Mouse (Mus musculus) neural tube, embryonic 11.5 days (tissue): ENCODE data around the gene Lrrc61. TPM values are rescaled to one million over a fixed set of nuclear protein-coding genes. Genes with fewer than 3 reads are reported as not detected.
A peak's percentile ranks its signal among the peaks of the same experiment; 100 is the strongest.

Experiments
- ATAC-seq: fragments of 200-750 bp; cut with Nextera tagmentation; 2 replicates; pipeline ENCODE4 v1.8.0; 2017; ENCODE audit warnings: moderate number of reproducible peaks, mild to moderate bottlenecking, moderate TSS enrichment, moderate library complexity; ENCODE audit not compliant: insufficient read depth, low FRiP score, low TSS enrichment
- DNase-seq: peaks from one replicate; pipeline ENCODE4 v3.0.0-alpha.2; 2015; ENCODE audit warnings: low spot score
- H3K27ac ChIP-seq: fragments of 300-500 bp; sonication (generic); 2 replicates; pipeline ENCODE4 v1.5.1; 2014; ENCODE audit warnings: low read depth, mild to moderate bottlenecking, low read length
- H3K27me3 ChIP-seq: fragments of 300-500 bp; sonication (generic); 2 replicates; pipeline ENCODE4 v1.6.1; 2014; ENCODE audit warnings: mild to moderate bottlenecking, low read length, mixed read lengths; ENCODE audit not compliant: control insufficient read depth, insufficient read depth
- H3K36me3 ChIP-seq: fragments of 300-500 bp; sonication (generic); 2 replicates; pipeline ENCODE4 v1.6.1; 2014; ENCODE audit warnings: mild to moderate bottlenecking, low read length, moderate library complexity, mixed read lengths; ENCODE audit not compliant: control insufficient read depth, insufficient read depth
- H3K4me1 ChIP-seq: fragments of 300-500 bp; sonication (generic); 2 replicates; pipeline ENCODE4 v1.6.1; 2014; ENCODE audit warnings: low read length, mixed read lengths; ENCODE audit not compliant: control insufficient read depth, insufficient read depth
- H3K4me2 ChIP-seq: fragments of 300-500 bp; sonication (generic); 2 replicates; pipeline ENCODE4 v1.6.1; 2014; ENCODE audit warnings: low read depth, mild to moderate bottlenecking, moderate library complexity
- H3K4me3 ChIP-seq: fragments of 300-500 bp; sonication (generic); 2 replicates; pipeline ENCODE4 v1.5.1; 2014; ENCODE audit warnings: low read depth, low read length
- H3K9ac ChIP-seq: fragments of 300-500 bp; sonication (generic); 2 replicates; pipeline ENCODE4 v1.6.1; 2014; ENCODE audit warnings: mild to moderate bottlenecking, low read length
- H3K9me3 ChIP-seq: fragments of 300-500 bp; sonication (generic); 2 replicates; pipeline ENCODE4 v1.6.1; 2016; ENCODE audit warnings: low read length; ENCODE audit not compliant: control insufficient read depth
- WGBS: fragments of 180-500 bp; shearing (Covaris S2); extraction: QIAGEN DNeasy Blood & Tissue Kit; methylation state at CpG from one replicate; pipeline ENCODE4 v1.1.7; 2014; 5-methylcytosine and 5-hydroxymethylcytosine counted together
- polyA plus RNA-seq: library from polyadenylated mRNA; unstranded; fragments of >200 nt; fragmentation: Nextera tagmentation; extraction: Ambion mirVana; gene quantifications from 2 replicates; pipeline ENCODE4 v1.2.1, GENCODE M21; 2014

Gene Lrrc61
- polyA plus RNA-seq, 1 experiment from 2014 or later: 18.7 TPM

GRCm38 (mm10) chr6:48541560-48542450, 12.8 kb upstream of the Lrrc61 start:
- Histone ChIP-seq H3K4me1 (peaks cover 7% of the 10 kb centered on the region), H3K27ac (0 out of 2 replicates have a peak overlapping the region, but pooled peaks have one; percentile 35), H3K27me3 (no peaks in the 10 kb centered on the region), H3K9me3 (no peaks in the 10 kb centered on the region), H3K9ac (no peak overlapping the region), H3K4me3 (no peak overlapping the region), H3K36me3 (no peaks in the 10 kb centered on the region), H3K4me2 (no peak overlapping the region)
- no peak for ATAC-seq
- 35% methylated on average over 7 of the region's 7 CpGs for WGBS
- peak; percentile 27 for DNase-seq

- H3K27ac ChIP-seq: no peak overlapping the region
- H3K9me3 ChIP-seq: no peaks in the 10 kb centered on the region
- peaks cover 7% of the 10 kb centered on the region for H3K4me1 ChIP-seq
- ATAC-seq: no peak
- WGBS: 82% methylated on average over 3 of the region's 3 CpGs
- no peaks in the 10 kb centered on the region for H3K27me3 ChIP-seq
- H3K9ac ChIP-seq: no peak overlapping the region
- H3K4me3 ChIP-seq: no peak overlapping the region
- H3K36me3 ChIP-seq: no peaks in the 10 kb centered on the region
- no peak overlapping the region for H3K4me2 ChIP-seq
- no peak for DNase-seq
Observed at GRCm38 (mm10) chr6:48542631-48543030, 12.0 kb upstream of the Lrrc61 start.

GRCm38 (mm10) chr6:48545251-48545650, 9.3 kb upstream of the Lrrc61 start:
- ATAC-seq: no peak
- Histone ChIP-seq H3K36me3 (no peaks in the 10 kb centered on the region), H3K27me3 (no peaks in the 10 kb centered on the region), H3K27ac (no peak overlapping the region), H3K9me3 (no peaks in the 10 kb centered on the region), H3K4me1 (no peaks in the 10 kb centered on the region; the same call in 1 of the 2 replicates), H3K4me3 (no peak overlapping the region), H3K9ac (no peak overlapping the region), H3K4me2 (no peak overlapping the region)
- WGBS: 84% methylated on average over 5 of the region's 5 CpGs
- no peak for DNase-seq

GRCm38 (mm10) chr6:48546271-48546670, 8.3 kb upstream of the Lrrc61 start:
- H3K4me1 ChIP-seq: no peaks in the 10 kb centered on the region; the same call in 1 of the 2 replicates
- H3K27me3 ChIP-seq: no peaks in the 10 kb centered on the region
- no peak overlapping the region for H3K9ac ChIP-seq
- H3K36me3 ChIP-seq: no peaks in the 10 kb centered on the region
- no peak overlapping the region for H3K4me2 ChIP-seq
- H3K4me3 ChIP-seq: no peak overlapping the region
- H3K9me3 ChIP-seq: no peaks in the 10 kb centered on the region
- ATAC-seq (no peak), DNase-seq (no peak)
- 67% methylated on average over 1 of the region's 1 CpGs for WGBS
- H3K27ac ChIP-seq: no peak overlapping the region

- DNase-seq: no peak
- H3K36me3 ChIP-seq: no peaks in the 10 kb centered on the region
- H3K4me1 ChIP-seq: no peaks in the 10 kb centered on the region
- WGBS: 62% methylated on average over 4 of the region's 4 CpGs
- H3K9me3 ChIP-seq: no peaks in the 10 kb centered on the region
- no peaks in the 10 kb centered on the region for H3K27me3 ChIP-seq
- no peak overlapping the region for H3K27ac ChIP-seq
- ATAC-seq: no peak
- H3K4me3 ChIP-seq: no peak overlapping the region
- no peak overlapping the region for H3K9ac ChIP-seq
- no peak overlapping the region for H3K4me2 ChIP-seq
Observed at GRCm38 (mm10) chr6:48546858-48547257, 7.7 kb upstream of the Lrrc61 start.

GRCm38 (mm10) chr6:48548314-48548713, 6.3 kb upstream of the Lrrc61 start:
- ATAC-seq (no peak), DNase-seq (no peak)
- no peak overlapping the region for H3K4me3 ChIP-seq
- H3K9ac ChIP-seq: no peak overlapping the region
- H3K36me3 ChIP-seq: no peaks in the 10 kb centered on the region
- no peak overlapping the region for H3K27ac ChIP-seq
- H3K4me1 ChIP-seq: no peaks in the 10 kb centered on the region
- H3K9me3 ChIP-seq: no peaks in the 10 kb centered on the region
- H3K27me3 ChIP-seq: no peaks in the 10 kb centered on the region
- WGBS: 89% methylated on average over 6 of the region's 6 CpGs
- no peak overlapping the region for H3K4me2 ChIP-seq

- 69% methylated on average over 4 of the region's 4 CpGs for WGBS
- Histone ChIP-seq H3K36me3 (no peaks in the 10 kb centered on the region), H3K9ac (no peak overlapping the region), H3K4me3 (no peak overlapping the region), H3K4me2 (no peak overlapping the region), H3K9me3 (no peaks in the 10 kb centered on the region), H3K27ac (no peak overlapping the region), H3K4me1 (peaks cover 6% of the 10 kb centered on the region; the same call in 1 of the 2 replicates), H3K27me3 (no peaks in the 10 kb centered on the region)
- no peak for DNase-seq
- ATAC-seq: no peak
Observed at GRCm38 (mm10) chr6:48552918-48553317, 1.7 kb upstream of the Lrrc61 start.

GRCm38 (mm10) chr6:48553819-48554218, 777 bp upstream of the Lrrc61 start:
- 87% methylated on average over 4 of the region's 4 CpGs for WGBS
- DNase-seq: no peak

More at GRCm38 (mm10) chr6:48553819-48554218, 777 bp upstream of the Lrrc61 start:
- H3K9ac ChIP-seq: peak overlapping the region; percentile 83
- peaks cover 6% of the 10 kb centered on the region; the same call in 1 of the 2 replicates for H3K4me1 ChIP-seq
- H3K27ac ChIP-seq: peak overlapping the region; percentile 91
- H3K36me3 ChIP-seq: no peaks in the 10 kb centered on the region
- H3K4me3 ChIP-seq: peak overlapping the region; percentile 38
- H3K4me2 ChIP-seq: peak overlapping the region; percentile 83
- ATAC-seq: peak; percentile 37
- H3K27me3 ChIP-seq: no peaks in the 10 kb centered on the region
- H3K9me3 ChIP-seq: no peaks in the 10 kb centered on the region
